Mouse (Mus musculus): ENCODE data around the gene Tsen15.
"Not testable (repeated sequence)": the region's sequence is repeated elsewhere in the genome, so short reads cannot be mapped to it uniquely, and the experiment has no call there.

Gene Tsen15

DNA sequence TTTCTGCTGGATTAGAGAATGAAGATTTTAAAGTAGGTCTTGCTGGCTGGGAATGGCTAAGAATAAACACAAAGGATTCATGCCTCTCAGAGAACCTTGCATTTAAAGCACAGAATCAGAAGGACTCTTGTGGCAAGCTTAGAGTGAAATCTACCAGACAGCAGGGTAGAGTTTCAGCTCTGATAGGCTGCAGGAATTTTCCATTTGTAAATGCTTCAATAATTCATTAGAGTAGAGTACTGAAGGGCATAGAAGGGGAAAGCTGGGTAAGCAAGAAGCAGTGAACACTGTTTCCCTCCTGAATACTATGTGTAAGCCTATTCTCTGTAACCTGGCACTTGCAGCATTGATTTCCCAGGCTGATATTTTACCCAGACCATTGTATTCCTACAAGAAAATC, 2.8 kb upstream of the Tsen15 start:
- DNase-seq (ENCODE audit: low spot score in 2 of 2) = no peak

DNA sequence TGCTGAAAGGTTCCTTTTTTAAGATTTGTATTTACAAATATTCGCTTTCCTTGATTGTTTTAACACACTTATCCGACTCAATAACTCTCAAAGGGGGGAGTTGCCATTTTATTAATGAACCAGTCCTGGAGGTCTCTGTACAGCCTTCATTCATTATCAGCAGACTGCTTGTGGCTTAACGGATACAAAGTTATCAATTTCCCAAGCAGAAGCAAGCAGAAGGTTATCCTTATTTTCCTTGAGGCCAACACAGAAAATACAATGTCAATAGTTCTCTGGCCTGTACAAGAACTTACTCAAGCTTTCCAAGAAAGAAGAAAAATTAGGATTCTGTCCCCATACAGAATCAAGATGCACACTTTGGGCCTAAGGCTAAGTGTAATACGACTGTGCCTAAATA, 795 bp downstream of the Tsen15 start:
- not testable (repeated sequence) for DNase-seq (ENCODE audit: low spot score in 2 of 2)

DNA sequence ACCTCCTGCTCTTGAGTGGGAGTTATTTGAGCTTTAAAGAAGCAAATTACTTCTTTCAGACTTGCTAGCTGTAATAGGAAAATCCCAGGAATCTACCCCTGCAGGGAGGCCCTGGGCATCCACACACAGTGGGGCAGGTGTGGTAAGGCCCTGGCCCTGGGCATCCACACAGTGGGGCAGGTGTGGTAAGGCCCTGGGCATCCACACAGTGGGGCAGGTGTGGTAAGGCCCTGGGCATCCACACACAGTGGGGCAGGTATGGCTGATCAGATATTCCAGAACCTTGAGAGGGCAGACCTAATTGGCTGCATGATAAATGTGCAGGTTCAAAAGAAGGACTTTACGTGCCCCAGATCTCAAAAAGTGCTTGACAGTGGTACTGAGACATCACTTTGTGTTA, 1.9 kb downstream of the Tsen15 start:
- no peak for DNase-seq (ENCODE audit: low spot score in 2 of 2)

DNA sequence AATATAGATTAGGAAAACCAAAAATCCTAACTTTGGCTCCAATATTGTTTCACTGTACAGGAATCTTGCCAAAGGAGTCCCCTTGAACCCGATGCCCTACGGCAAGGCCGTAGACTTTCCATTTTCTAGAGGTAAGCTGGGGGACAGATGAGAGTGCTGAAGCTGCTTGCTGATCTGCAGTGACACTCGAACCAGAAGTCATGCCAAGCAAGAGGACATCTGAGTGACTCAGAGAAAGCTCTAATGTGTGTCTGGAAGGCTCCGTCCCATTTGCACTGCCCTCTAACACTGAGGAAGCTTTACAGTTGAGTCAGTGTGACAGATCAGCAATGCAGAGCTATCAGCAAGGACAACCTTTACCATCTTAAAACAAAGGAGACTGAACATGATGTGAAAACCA, 8.2 kb downstream of the Tsen15 start:
- no peak for DNase-seq (ENCODE audit: low spot score in 2 of 2)

DNA sequence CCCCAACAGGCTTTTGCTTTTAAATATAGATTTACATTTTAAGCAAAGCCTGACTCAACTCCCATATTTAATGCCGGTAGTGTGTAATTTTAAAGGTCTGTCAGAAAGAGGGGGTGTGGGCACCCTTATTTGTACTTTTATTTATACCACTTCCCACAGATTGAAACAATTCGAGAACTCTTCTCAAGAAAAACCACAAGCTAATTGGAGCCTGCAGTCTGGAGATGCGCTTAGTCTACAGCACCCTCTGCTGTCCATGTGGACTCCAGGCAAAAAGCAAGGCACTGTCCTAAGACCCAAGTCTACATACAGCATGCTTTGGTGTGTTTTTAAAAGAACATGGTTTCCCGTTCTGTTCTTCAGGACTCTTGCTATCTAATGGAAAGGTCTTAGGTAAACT, 17.3 kb downstream of the Tsen15 start:
- DNase-seq (ENCODE audit: low spot score in 2 of 2) = peak; percentile 19 to 55

DNA sequence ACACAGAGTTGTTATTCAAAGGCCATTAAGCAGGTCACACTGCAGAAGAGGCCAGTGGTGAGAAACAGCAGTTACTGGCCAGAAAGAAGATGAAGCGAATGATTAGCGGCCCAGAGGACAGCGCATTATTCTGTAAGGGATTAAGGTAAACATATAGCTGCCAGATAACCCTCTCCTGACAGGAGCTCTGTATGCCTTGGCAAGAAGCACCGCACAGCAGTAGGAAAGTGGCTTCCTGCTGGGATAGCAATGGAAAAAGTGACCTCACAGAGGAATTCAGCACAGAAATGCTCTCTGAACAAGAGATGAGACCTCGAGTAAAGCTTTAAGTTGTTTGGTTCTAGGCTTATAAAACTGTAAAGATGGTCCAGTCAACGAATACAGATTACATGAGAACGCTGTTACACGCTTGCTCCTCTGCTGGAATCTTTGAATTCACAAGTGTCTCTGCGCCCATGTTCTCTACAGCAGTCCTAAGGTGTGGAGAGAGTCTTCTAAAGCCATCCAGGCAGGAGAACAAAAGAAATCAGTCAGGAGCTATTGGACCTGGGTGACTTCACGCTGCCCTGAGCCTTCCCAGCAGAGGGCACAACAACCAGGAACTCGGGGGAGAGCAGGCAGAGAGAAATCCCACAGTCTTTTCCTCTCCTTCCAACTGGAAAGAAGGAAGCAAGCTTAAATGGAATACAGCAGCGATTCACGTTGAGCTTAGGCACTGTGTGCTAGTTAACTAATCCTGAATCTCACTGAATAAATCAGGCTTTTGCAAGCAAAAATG, 18.0 kb downstream of the Tsen15 start:
- DNase-seq (ENCODE audit: low spot score in 2 of 2) = no peak

DNA sequence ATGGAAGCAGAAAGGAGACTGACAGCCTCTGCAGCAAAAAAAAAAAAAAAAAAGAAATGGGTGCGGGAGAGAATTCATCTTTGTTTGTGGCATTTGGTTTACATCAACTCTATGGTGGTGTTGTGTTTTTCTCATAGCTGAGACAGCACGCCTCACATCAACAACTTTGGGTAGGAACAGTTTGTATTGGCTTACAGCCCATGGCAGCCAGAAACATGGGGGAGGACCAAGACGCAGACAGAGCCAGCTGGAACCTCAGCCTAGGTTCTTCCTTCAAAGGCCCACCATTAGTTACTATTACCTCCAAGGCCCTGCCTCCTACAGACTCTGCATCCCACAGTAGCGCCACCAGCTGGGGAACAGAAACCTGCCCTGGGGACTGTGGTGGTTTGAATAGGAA, 29.8 kb downstream of the Tsen15 start:
- DNase-seq (ENCODE audit: low spot score in 2 of 2) = no peak

DNA sequence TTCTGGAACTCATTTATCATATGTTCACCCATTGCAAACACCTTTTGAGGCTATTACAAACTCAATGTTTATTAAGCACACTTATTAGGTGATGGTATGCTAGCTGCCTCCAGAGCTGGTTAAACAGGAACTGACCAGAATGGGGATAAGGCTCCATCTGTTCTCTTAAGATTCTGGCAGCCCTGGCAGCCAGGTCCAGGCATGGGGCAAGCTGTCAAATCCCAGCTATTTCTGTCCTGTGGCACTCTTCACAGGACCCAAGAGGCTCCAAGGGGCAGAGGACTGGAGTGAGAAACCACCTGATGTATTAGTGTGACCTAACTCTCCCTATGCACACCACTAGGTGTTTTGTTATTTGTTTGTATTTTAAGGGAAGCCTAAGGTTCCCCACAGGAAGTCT, 38.5 kb downstream of the Tsen15 start:
- no peak for DNase-seq (ENCODE audit: low spot score in 2 of 2)

DNA sequence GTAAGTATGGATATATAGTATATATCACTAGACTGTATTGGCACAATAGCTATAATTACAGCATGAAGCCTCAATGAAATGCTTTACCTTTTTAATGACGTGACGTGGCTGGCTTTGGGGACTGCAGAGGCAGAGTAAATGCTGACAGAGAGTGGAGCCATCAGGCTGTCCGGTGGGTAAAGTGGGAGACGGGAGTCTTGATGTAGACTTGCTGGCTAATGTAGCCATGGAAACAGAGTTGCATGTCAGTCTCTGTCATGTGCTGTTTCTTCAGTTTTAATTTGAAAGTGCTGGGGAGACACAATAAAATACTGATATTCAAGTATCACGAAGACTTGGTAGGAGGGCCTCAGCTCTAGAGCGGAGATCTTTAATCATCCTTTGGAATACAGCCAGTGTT, 62.5 kb downstream of the Tsen15 start:
- no peak for DNase-seq (ENCODE audit: low spot score in 2 of 2)

Measured in frontal cortex, postnatal 25 days (tissue).